Mouse (Mus musculus) kidney, adult 8-10 months (tissue): ENCODE results near the gene Fn1.

Experiments
- DNase-seq, 2 experiments: peaks; one replicate each; pipeline ENCODE4 v3.0.0; 2022

Gene Fn1

DNA sequence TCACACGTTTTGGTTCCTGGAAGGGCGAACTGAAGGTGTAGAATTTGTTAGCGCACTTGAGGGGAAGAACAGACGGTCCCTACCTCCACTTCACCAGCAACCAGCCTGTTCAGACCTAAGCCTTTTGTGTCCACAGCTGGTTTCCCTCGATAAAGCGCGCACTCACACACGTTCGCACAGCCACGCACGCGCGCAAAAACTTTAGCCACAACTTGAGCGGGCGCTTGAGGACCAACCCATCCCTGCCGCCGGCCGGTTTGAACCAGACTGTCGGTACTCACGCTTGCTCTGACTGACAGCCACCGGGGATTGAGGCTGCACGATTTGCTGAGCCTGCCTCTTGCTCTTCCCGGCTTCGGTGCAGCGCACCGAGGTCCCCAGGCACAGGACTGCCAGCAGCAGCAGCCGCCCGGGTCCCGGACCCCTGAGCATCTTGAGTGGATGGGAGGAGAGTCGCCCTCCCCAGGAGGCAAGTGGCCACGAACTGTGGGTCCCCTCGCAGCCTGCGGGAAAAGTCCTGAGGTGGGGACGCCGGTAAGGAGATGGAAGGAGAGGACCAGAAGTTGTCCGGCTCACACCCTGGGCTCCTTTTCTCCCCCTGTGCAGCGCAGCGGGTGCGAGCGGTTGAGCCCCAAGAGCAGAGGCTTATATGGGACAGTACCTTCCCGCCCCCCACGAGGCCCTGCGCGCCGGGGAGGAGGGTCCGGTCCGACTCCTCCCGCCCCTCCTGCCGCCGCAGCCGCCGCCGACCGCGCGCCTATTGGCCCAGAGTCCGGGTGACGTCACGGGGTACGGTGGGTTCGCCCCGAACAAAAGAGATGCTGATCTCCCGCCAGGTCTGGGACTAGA lies at the start of gene Fn1:
TSS of gene Fn1 (minus strand) at position 650 of the 849 bp plus-strand sequence.
- DNase-seq, result peak; percentile 43 to 45

DNA sequence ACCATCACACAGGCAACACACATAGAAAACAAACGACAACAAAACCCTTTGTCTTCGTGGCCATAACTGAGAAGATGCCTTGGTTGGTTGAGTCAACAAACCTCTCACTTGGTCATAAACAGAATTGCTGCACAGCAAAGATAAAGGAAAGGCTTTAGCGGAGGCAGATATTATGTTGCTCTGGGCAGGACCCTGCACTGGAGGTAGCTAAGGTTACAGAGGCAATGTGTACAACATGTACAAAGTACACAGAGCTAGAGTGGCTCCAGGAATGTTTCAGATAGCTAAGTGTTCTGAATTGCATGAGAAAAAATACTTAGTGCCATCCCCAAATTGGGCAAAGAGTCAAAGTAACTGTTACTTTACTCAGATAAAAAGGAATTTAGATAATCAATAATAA lies 43.1 kb upstream of the Fn1 start:
- no peak for DNase-seq

DNA sequence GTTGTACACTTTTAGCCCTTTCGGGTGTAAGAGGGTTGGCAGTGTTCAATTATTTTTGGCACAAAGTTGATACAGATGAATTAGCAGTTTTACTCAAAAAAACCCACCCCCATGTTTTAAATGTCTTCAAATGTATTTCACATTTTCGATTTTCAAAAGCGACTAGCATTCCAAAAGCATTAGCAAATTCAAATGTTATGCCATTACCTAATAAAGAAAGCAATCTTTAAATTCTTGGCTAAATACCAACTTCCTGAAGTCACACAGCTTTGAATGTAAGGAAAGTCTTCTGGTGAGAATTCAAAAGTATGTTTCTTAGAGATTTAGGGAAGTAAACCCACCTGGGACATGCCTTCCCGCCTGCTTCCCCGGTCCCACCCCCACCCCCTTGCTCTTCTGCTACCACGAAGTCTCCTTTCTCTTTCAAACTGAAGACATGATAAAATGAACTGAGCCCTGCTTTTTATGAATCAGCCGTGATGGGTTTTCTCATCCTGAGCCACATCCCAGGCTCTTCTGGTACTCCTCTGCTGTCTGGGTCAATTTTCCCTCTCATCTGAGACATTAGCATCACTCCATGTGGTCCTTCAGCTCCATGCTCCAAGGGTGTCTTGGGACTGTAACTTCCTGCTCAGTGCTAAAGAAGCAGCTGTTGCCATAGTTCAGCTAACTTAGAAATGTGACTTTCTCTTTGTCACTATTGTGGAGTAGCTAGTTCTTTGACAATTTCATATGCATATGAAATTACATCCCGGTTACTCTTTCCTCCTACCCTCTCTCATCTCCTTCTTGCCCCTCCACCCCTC lies 38.7 kb upstream of the Fn1 start:
- DNase-seq, result no peak

DNA sequence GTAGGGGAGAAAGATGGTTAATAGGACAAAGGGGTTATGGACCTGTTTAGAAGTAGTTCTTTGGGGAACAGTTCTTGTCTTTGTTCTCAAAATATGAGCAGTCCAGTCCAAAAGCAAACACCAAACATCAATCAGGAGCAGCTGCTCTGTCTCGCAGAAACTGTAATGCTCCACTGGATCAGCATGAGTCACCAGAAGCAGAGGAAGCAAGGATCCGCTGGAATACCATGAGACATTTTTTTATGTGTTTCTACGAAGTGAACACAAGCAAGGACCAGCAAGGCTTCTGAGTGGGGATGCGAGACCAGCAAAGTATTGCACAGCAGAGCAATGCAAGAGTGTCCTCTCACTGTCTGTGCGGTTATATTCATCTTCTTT lies 35.9 kb upstream of the Fn1 start:
- DNase-seq, result no peak

DNA sequence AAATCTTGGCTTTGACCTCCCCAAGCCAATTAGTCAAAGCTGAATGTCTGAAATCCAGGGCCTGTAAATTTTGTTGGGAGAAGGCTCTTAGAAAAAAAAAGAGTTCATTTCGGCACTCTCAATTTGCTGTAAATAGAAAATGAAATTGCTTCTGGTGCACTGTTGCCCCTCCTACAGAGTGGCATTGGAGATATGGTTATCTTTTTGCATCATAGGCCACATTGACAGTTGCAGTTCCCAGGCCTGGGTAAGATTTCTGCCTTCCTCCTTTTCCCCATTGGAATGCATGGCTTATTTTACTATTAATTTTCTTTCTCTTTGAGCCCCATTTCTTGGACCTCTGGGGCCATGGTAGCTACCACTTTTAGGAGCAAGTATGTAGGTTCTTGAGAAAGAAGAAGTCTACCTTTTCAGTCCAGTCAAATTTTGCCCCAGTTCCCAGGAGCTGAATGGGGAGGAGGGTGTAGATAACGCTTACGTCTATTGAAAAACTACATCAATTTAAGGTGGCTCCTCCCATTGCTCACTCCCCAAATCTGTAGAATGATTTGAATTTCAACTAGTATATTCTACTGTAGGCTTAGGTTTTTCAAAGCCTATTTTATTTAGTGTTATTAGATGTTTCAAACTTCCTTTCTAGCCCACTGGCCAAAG lies 35.4 kb upstream of the Fn1 start:
- DNase-seq, result no peak

DNA sequence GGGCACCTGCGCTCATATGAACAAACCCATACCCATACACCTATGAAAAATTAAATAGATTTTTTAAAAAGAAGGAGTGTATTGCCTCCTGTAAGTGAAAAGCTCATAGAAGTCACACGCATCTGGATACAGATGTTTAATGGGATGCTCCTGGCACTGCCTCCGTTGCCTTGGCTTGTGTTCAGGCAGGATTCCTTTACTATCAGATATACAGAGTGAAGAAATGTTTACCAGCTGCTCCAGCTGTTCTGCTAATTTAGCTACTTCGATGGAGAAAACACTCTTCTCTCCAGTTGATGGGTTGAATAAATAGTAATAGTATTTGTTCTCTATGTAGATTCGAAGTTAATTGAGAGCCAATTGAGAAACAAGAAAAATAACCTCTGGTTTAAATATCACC lies 33.8 kb upstream of the Fn1 start:
- DNase-seq, result no peak

DNA sequence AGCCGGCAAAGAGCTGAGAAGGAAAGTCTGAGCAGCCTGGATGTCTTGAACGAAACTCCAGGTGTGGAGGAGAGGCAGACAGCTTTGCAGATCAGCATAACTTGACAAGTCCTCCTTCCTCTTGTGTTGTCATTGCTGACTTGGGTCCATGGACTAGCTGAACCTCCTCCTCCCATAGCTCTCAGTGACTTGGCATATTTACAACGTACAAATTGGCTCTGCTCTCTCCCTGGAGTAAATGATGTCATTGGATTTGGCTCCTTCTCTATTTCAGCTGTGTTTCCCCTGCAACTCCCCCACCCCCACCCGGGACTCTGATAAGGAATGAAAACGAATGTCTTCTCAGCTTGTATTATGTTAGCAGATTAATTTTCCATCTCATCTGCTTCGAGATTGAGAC lies 30.7 kb upstream of the Fn1 start:
- peak in 1 of 2 experiments; percentile 11 for DNase-seq

DNA sequence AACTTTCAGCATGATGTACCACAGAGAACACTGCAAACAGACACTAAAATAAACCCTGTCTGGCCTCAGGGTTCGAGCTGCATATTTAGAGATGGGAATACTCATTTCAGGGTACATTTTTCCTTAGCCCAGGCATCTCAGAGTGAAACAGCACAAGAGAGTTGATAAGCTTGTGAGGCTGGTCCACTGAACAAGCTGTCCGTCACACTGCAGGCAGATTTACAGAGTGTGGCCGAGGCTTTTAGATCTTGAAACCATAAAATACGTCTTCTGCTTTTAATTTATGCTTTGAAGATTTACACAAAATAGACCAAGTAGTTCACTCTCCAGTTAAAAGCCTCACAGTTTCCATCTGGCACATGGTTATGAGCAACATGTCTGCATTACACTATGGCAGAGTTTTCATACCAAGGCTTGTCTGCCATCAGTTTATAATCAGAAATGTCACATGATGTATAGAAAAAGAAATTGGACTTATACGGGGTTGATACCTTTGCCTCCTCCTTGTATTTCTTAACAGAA lies 29.3 kb upstream of the Fn1 start:
- no peak for DNase-seq

DNA sequence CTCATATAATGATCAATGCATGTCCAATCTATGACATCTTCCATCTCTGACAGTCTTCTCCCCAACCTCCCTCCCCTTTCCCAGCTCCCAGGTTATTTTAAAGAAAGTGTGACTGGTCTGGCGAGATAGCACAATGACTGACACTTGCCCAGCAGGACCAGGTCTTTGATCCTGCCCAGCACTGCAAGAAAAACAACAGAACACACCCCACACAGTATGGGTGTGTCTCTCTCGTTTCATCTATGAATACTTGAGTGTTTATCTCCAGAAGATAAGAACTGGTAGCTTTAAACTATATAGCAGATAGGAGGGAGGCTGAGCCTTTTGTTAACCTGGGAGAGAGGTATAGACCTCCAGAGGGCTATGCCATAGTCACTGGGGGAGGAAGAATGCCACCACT lies 28.3 kb upstream of the Fn1 start:
- DNase-seq, result no peak

DNA sequence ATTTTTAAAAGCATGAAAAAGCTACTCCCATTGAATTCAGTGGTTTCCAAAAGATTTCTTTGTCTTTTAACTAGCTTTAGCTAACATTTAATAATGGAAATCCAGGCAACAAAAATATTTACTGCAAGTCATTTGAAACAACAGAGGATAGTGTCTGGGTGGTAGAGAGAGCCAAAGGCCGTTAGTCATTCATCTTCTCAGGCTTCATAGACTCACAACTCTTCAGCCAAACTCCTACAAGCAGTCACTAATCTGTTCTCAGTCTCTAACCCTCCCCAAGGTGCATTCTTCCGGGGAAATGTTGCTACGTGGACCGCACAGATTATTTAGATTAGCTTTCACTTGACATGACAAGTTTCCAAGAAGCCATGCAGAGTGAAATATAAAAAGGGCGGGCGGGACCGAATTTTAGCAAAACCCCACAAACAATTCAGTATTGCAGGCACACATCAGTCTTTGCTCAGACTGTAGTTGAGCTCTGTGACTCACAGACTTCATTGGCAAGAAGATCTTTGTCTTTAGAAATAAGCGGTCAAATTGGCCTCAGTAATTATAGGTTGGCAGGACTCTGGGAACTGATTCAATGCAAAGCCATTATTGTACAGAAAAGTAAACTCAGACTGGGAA lies 27.2 kb upstream of the Fn1 start:
- no peak for DNase-seq

DNA sequence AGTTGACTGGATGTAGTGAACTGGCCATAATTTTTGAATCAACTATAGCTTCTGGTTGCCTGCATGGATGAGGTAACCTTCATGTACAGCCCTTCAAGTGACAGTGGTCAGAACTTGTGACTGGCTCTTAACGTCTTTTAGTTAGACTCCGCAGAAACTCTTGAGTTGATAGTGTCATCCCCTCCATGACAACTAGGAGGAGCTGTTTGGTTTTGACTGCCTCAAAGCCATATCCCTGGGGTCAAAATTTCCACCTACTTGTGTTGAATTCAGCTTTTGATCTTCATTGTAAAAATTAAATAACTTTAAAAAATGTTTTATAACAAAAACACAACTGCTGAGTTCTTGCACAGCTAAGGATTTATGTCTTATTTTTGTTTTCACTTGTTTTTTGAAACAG lies 22.4 kb upstream of the Fn1 start:
- no peak for DNase-seq

DNA sequence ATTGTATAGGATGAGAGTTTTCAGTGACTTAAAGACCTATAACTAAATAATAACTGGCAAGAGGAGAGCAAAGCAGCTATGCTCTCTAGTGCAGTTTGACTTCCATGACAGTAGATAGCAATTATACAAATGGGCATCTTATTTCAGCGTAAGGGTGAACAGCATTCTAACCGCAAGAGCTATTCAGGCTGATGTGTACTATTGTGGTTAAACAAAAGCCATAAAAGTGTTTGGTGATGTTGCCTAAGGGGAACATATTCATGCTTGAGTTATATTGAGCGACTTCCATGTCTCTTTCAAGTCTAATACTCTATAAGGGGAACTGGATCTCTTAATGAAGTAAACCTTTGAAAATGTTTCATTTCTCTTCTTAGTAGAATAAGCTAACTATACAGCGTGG lies 21.3 kb upstream of the Fn1 start:
- DNase-seq, result no peak

DNA sequence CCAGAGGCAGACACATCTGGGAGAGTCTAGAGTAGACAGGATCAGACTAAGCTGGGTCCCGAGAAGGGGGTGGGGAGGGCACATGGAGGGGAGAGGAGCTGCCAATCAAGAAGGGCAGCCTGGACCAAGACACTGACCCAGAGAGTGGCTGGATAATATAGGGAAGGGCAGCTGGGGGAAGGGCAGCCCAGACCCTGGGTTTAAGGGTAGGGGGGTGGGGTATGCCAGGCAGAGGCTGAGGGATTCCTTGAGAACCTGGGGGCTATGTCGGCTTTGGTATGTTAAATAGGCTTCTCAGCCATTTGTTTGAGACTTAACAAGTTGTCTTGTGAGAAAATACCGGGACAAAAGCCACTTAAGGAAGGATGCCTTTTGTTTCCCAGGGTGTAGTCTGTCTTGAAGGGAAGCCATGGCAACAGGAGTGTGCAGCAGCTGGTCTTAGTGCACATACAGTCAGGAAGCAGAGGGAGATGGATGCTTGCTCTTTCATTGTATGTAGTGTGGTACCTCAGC lies 20.5 kb upstream of the Fn1 start:
- no peak for DNase-seq

DNA sequence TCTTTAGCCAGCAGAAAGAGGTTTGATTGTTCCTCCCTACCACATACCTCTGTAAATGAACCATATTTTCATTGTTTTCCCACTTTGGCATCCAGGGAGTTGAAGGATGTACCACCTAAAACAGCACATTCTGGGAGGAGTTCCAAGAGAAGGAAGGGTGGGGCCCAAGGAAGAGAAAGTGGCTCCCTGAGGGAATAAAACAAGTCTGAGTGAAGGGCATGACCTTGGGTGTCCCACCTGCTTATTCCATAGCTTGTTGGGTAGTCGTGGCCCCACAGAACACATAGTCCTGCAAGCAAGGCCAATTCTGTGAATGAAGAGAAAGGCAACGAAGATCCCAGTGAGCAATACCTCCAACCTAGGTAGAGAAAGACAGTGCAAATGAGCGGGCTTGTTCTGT lies 19.3 kb upstream of the Fn1 start:
- no peak for DNase-seq

DNA sequence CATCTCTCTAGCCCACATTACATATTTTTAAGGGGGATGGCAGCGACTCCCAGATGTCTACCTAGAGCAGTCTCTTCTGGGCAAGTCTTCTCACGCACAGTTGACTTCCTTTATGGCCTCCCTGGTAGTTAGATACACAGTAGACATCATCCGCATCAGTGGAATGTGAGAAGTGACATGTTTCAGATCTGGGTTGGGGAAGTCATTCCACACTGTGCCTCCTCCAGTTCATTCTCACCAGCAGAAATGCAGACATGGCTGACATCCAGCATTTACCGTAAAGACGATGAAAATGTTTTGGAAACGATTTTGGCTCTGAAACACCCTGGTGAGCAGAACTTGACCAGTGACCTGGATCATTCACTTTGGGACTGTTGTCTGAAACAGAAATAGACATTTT lies 10.2 kb upstream of the Fn1 start:
- no peak for DNase-seq

DNA sequence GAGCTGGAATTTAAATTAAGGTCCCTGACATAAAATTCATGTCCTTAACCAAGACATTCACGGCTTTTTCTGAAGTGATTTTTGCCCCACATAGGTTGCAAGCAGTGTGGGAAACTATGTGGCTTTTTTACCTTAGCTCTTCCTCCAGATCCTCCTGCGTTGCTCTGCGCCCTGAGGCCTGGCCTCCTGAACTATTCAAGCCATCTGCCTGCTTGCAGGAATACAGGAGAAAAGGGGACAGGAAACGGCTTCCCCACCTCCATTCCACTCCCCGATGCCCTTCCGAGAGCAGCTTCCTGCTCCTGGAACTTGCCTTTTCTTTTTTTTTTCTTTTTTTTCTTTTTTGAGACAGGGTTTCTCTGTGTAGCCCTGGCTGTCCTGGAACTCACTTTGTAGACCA lies 5.6 kb upstream of the Fn1 start:
- no peak for DNase-seq

DNA sequence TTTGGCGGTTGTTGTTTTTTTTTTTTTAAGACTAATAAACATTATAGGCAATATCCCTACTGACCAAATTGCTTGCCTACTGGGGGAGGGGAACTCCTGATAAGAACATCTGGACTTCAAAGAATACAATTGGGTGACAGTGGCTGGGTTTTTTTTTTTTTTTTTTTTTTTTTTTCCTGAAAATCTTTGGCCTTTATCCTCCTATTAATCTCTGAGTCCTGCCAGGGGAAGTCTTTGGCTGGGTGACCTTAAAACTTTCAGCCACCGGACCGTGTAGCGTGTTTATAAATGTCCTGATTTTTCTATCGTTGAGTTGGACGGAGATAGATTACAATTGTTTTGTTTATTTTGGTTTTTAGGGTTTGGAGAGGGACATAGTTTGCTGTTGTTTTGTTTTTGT lies 3.3 kb upstream of the Fn1 start:
- no peak for DNase-seq

DNA sequence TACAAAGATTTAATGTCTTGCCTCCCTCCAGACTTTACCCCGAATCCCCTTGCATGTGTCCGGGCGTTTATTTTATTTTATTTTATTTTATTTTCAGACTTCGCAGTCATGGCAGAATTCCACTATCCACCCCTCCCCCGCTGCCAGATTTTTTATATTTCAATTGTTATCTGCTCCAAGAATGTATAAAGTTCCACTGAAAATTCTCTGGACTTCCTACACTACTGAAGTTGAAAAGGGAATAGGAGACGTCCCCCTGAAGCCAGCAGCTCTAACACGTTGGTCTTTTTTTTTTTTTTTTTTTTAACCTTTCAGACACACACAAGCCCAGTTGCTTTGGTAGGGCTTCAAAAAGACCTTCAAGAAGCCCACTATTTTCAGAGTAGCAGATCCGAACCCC lies 1.2 kb upstream of the Fn1 start:
- DNase-seq, result no peak

DNA sequence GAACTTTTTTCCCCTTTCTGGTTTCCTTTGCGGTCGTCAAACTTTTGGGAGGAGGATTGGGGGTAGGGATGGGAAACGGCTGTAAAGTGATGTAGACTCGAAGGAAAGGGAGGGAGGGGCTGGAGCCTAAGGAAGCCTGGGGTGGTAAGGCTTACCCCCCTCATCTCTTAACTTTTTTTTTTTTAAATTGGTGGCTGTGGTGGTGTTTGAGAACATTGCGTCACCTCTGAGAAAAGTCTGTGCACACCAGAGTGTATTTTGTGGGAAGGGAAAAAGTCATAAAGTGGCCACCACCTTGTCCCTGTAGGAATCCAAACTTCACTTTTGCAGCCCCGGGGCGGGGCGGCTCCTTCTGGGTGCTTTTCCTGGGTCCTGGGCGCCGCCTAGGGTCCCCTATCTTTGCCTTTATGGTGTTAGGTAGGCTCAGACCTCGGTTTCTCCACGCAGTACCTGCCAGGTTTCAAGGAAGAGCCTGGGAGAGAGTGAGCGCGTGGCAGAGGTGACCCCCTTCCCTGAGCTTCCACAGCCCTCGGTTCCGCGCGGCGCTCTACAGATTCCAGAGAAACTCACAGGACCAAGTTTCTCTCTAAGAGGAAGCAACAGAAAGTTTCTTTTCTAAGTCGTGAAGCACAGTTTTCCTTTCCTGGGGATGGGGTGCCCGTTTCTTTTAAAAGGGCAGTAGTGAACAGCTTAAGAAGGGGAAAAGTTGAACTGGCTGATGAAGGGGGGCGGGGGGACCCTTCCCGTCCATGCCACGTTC lies 580 bp upstream of the Fn1 start:
- no peak for DNase-seq

DNA sequence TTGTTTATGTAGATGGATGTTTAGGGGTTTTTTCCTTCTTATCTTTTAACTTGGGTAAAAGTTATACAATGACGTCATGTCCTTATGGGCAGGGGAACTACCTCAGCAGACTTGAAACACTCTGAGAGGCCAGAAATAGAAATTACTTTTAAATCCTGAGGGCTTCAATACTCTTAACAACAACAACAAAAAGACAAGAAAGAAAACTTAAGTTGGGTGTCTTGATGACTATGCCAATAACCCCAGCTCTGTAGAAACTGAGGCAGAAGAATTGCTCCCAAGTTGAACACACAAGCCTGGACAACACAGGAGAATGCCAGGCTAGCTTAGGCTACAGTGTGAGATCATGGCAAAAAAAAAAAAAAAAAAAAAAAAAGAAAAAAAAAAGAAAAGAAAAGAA lies 1.2 kb downstream of the Fn1 start:
- no peak for DNase-seq

DNA sequence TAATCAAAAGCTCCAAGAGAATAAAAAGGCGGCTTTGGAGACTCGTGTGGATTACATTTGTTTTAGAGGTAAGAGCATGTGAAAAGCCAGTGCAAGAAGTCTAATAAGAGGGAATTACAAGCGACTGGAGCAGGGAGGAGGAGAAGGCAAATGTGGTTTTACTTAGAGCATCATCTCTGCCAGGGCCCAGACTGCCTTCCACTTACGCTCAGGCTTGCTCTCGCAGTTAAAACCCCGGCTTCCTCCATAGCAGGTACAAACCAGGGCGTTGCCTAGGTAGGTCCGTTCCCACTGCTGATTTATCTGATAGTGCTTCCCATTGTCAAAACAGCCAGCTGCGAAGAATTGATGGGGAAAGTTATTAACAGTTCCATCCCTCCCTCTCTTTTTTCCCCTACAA lies 1.7 kb downstream of the Fn1 start:
- DNase-seq, result no peak

DNA sequence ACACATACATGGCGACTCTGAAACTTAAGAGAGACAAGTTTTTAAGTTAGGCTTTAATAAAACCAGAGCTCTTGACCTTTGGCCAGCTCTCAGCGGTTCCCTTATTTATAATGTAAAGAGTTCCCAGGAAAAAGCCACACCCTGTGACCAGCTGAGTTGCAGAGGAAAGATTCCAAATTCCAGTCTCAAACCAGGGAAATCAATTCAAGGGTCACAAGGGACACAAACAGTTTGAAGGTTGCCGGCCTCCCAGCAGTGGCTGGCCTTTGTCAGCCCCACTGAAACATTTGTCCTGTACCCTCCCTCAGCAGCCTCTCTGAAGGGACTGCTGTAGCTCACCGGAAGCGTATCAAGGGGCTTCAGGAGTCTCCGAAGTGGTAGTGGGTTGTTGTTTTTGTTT lies 2.3 kb downstream of the Fn1 start:
- peak in 1 of 2 experiments; percentile 14 for DNase-seq
